Comparison of ENCODE assay signal across 9 mouse cellular contexts in genomic region chr9:87145180-87145579, GRCm38 (mm10). TPM values are rescaled to one million over a fixed set of nuclear protein-coding genes. Genes with fewer than 3 reads are reported as not detected.
DNase-seq lines count a peak whose midpoint lies in the region; ATAC-seq lines count a peak whose summit lies in the region.
"Had no signal": no experiment of that assay in that cellular context is flagged by ENCODE, and none has a peak within 500 bp of the region (broad histone marks: within the 10 kb centered on the region; RNA-seq: fewer than 3 reads in every experiment).

No protein-coding gene starts in this region.

- no peaks in the 10 kb centered on the region for H3K36me3 ChIP-seq in heart, embryonic 14.5 days (ENCODE audit: control insufficient read depth, insufficient read depth, low read length)
- no peaks in the 10 kb centered on the region for H3K36me3 ChIP-seq in embryonic facial prominence, embryonic 15.5 days
- no peaks in the 10 kb centered on the region for H3K36me3 ChIP-seq in neural tube, embryonic 12.5 days

- H3K4me3 ChIP-seq in heart, embryonic 14.5 days (ENCODE audit: control insufficient read depth in 1 of 2, insufficient read depth in 1 of 2, low read depth in 1 of 2, low read length in 2 of 2) = peak overlapping the region; percentile 31 to 36; a peak in 3 of 4 replicates
- peak overlapping the region; percentile 37 for H3K4me3 ChIP-seq in embryonic facial prominence, embryonic 15.5 days (replicated peaks)
- H3K4me3 ChIP-seq in neural tube, embryonic 12.5 days = peak overlapping the region; percentile 32

- H3K9ac ChIP-seq in heart, embryonic 14.5 days (ENCODE audit: low read length) = no peak overlapping the region
- H3K9ac ChIP-seq in embryonic facial prominence, embryonic 15.5 days = no peak overlapping the region
- no peak overlapping the region for H3K9ac ChIP-seq in neural tube, embryonic 12.5 days

- DNase-seq in heart, postnatal 36 days = no peak
- peak; percentile 14 to 39 for DNase-seq in kidney, postnatal 25 days
- no peak for DNase-seq in MN1 (ENCODE audit: low spot score)
- DNase-seq in cerebellum, adult 9-11 months = no peak
- DNase-seq in layer of hippocampus, adult 8-10 months (ENCODE audit: low spot score in 2 of 2) = no peak

- WGBS in heart, embryonic 14.5 days = 7% methylated on average over 15 of the region's 15 CpGs
- 2% methylated on average over 15 of the region's 15 CpGs for WGBS in embryonic facial prominence, embryonic 15.5 days
- 3% methylated on average over 15 of the region's 15 CpGs for WGBS in neural tube, embryonic 12.5 days

- intact Hi-C loops in heart, postnatal 36 days (cut with DNase I) = no loop called here

- H3K27ac ChIP-seq in heart, embryonic 14.5 days (replicated peaks in 1 of 2; ENCODE audit: control insufficient read depth in 1 of 2, insufficient read depth in 1 of 2, low read depth in 2 of 2, low read length in 2 of 2) = no peak overlapping the region
- H3K27ac ChIP-seq in embryonic facial prominence, embryonic 15.5 days (replicated peaks) = no peak overlapping the region
- no peak overlapping the region for H3K27ac ChIP-seq in neural tube, embryonic 12.5 days

- H3K27me3 ChIP-seq in heart, embryonic 14.5 days (ENCODE audit: control insufficient read depth, insufficient read depth, low read length) = peaks cover 37% of the 10 kb centered on the region
- peaks cover 26% of the 10 kb centered on the region for H3K27me3 ChIP-seq in embryonic facial prominence, embryonic 15.5 days
- H3K27me3 ChIP-seq in neural tube, embryonic 12.5 days (replicated peaks) = peaks cover 33% of the 10 kb centered on the region
- H3K27me3 ChIP-seq: CH12.LX had no signal

- no peak for ATAC-seq in heart, embryonic 14.5 days (ENCODE audit: insufficient number of reproducible peaks, insufficient read depth, low FRiP score, low read depth)
- no peak for ATAC-seq in embryonic facial prominence, embryonic 15.5 days (ENCODE audit: insufficient number of reproducible peaks, low FRiP score, low TSS enrichment, low read depth)
- ATAC-seq in neural tube, embryonic 12.5 days (ENCODE audit: low FRiP score, low read depth) = no peak

- peak overlapping the region; percentile 72 for H3K4me2 ChIP-seq in heart, embryonic 14.5 days (ENCODE audit: low read length)
- H3K4me2 ChIP-seq in embryonic facial prominence, embryonic 15.5 days (replicated peaks) = peak overlapping the region; percentile 52
- peak overlapping the region; percentile 65 for H3K4me2 ChIP-seq in neural tube, embryonic 12.5 days (replicated peaks)

- no peaks in the 10 kb centered on the region for H3K9me3 ChIP-seq in heart, embryonic 14.5 days (ENCODE audit: control insufficient read depth, low read length)
- no peaks in the 10 kb centered on the region for H3K9me3 ChIP-seq in embryonic facial prominence, embryonic 15.5 days (replicated peaks)
- H3K9me3 ChIP-seq in neural tube, embryonic 12.5 days = no peaks in the 10 kb centered on the region

- peaks cover 6% of the 10 kb centered on the region in 2 experiments; a peak in 1 of 4 replicates for H3K4me1 ChIP-seq in heart, embryonic 14.5 days (ENCODE audit: control insufficient read depth in 2 of 2, insufficient read depth in 2 of 2, low read length in 2 of 2)
- H3K4me1 ChIP-seq in embryonic facial prominence, embryonic 15.5 days = peaks cover 17% of the 10 kb centered on the region
- H3K4me1 ChIP-seq in neural tube, embryonic 12.5 days = peaks cover 12% of the 10 kb centered on the region; the same call in 1 of the 2 replicates

RNA-seq across cellular contexts. Expression of gene Mrap2, which starts 1.1 kb away (rescaled TPM):
- 0.16 TPM in 1 of 2 replicates, not detected in the other for polyA plus RNA-seq in heart, embryonic 14.5 days (2014; fragmentation: Nextera tagmentation; extraction: Ambion mirVana)
- 1 to 10 TPM; 3.1 to 3.9 TPM for total RNA-seq in heart, postnatal 36 days (2021)
- polyA plus RNA-seq in embryonic facial prominence, embryonic 15.5 days (2015; fragmentation: Nextera tagmentation; extraction: Ambion mirVana) = 0.24 and 0.63 TPM in 2 replicates
- 0.30 and 0.41 TPM in 2 replicates for polyA plus RNA-seq in neural tube, embryonic 12.5 days (2016; fragmentation: Nextera tagmentation; extraction: Ambion mirVana)
- 1 to 10 TPM; 3.3 to 5.7 (median 4.9) TPM for total RNA-seq in layer of hippocampus, adult 8-10 months (2022)
- total RNA-seq: CH12.LX had no signal

Comparison
In these comparisons a context has a peak if more than half of its experiments do, and no peak if none do; other contexts are left out.
1. DNase-seq: peak in kidney, postnatal 25 days (2 of 2); none in heart, postnatal 36 days (0 of 2), MN1 (single experiment), cerebellum, adult 9-11 months (single experiment) and layer of hippocampus, adult 8-10 months (0 of 2).
2. Peak in every context shown above with its lines, with median percentiles within 50 percentile points of each other: H3K4me2 ChIP-seq and H3K4me3 ChIP-seq.